Mouse (Mus musculus) gastrocnemius, postnatal 10 days (tissue): Measurements from ENCODE around the gene Olfr153. TPM values are rescaled to one million over a fixed set of nuclear protein-coding genes. Genes with fewer than 3 reads are reported as not detected.
"Not testable (repeated sequence)": the region's sequence is repeated elsewhere in the genome, so short reads cannot be mapped to it uniquely, and the experiment has no call there.

Experiments
- DNase-seq: peaks from one replicate; pipeline ENCODE4 v3.0.0; 2021; ENCODE audit warnings: mixed read lengths
- long read RNA-seq, 2 experiments: library from polyadenylated mRNA; stranded (forward); transcript quantifications; one replicate each; pipeline ENCODE4 v2.0.0; 2021
- total RNA-seq, 2 experiments: library from RNA; stranded (reverse); gene quantifications; 2 replicates each; pipeline ENCODE4 v1.2.3; 2021

Olfr153 gene
- not detected for total RNA-seq
- long read RNA-seq, experiment 1, result 0 reads
- long read RNA-seq, experiment 2, result 0 reads

DNA sequence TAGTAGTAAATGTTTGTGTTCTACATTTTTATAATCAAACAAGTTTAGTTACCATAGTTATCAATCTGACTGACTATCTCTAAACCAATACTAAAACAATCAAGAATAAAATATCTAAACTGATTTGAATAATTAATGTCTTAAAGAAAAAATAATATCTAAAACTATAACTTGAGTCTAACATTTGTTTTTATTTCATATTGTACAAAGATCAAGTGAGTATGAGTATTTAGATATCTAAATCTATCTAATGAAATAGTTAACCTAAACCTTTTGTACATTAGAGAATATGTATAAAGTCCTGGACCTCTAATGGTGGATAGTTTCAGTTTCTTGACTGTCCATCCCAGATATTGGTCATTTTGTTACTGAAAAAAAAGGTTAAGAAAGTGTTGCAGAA lies at the start of gene Olfr153:
Gene Olfr153, plus strand, starts transcription at position 301 of the 400 bp plus-strand sequence.
- no peak for DNase-seq

DNA sequence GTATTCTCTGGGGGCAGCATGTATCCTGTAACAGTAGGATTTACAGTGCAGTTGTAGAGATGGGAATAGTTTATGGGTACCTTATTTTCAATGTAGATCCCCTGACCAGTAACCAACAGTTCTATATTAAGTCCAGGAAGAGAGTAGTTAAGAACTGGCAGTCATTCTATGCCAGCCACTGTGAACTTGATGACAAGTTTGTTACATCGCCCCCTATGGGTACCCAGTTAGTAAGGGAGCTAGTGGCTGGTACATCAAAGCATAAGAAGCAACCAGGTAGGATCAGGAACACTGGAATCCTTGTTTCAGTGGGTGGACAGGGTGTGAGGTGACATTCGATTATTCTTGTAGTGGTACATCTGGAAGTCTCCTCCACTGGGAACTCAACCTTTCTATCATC lies 49.3 kb upstream of the Olfr153 start:
- DNase-seq, result no peak

DNA sequence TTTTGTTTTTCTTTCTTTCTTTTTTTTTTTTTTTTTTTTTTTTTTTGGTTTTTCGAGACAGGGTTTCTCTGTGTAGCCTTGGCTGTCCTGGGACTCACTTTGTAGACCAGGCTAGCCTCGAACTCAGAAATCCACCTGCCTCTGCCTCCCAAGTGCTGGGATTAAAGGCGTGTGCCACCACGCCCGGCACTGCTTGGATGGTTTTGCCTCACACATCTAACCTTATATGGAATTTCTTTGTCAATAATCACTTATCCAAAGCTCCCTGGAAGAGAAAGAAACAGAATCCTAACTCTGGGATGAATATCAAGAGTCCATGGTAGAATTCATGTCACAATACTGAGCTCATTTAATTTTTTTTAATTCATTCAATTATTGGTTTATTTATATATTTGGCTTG lies 34.6 kb upstream of the Olfr153 start, which contains the start of gene Pramel7:
Gene Pramel7, minus strand, starts transcription at position 101 of the 400 bp plus-strand sequence.
- not testable (repeated sequence) for DNase-seq

DNA sequence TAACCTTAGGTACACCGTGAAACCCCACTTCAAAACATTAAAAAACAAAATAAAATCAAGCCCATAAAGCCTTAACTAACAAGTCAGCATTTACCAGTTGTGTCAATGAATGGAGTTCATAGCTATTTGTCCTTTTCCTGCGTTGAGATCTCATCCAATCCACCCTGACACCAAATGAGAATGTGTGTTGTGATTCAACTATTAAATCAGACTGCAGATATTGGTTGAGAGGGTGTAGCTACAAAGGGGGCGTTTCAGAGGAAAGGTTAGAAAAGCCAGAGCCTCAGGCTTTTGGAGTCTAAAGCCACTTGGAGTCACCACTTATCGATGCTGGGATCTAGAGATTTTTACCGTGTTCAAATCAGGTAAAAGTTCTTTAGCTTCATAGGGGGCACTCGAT lies 25.3 kb upstream of the Olfr153 start, which contains the start of gene Pramel6:
Gene Pramel6, plus strand, starts transcription at position 301 of the 400 bp plus-strand sequence.
- DNase-seq, result no peak

DNA sequence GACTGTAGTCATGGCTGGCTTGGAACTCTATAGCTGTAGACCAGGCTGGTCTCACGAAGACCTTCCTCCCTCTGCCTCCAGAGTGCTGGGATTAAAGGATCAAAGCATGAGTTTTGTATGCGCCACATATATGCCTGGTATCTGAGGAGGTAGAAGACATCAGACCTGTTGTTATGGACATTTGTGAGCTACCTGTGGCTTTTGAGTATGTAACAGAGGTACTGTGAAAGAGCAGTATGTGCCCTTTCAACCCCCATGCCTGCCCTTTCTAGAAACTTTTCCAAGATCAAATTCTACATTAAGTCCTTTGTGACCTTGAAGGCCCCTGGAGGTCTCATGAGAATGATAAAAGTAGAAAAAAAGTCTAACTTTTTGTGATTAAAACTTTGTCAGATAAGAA lies 16.6 kb upstream of the Olfr153 start:
- no peak for DNase-seq

DNA sequence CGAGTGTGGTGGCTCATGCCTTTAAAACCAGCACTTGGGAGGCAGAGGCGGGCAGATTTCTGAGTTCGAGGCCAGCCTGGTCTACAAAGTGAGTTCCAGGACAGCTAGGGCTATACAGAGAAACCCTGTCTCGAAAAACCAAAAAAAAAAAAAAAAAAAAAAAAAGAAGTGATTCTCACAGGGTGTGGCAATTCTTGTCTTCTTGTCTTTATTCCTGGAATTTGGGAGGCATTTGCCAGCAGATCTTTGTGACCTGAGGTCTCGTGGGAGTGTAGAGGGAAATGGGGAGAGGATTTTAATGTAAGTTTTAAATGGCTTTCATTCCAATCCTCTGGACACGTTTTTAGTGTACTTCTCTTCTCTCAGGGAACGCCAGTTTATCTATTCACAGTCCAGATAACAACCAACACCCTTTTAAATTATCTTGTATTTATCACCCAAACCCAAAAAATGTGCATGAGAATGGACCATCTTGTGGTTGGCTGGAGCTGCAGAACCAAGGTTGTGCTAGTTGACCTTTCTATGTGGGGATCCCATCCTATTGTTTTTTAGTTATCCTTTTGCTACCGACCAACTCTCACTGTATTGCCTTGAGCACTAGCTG lies 16.0 kb upstream of the Olfr153 start:
- no peak for DNase-seq

DNA sequence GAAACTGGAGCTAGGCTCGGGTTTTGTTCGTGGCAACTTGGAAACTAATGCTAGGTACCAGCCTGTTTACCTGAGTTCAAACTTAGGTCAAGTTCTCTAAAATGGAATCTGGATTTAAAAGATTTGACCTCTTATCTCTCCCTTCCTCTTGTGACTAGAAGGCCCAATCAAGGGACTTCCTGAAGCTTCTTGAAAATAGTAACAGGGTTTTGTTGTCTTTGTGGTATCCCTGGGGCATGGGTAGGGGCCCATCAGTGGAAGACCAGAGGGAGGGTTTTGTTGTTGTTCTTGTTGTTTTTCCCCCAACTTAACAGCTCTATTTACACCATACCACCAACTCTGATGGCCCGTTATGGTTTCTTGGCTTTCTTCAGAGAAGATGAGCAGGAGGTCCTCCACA lies 15.0 kb upstream of the Olfr153 start:
- DNase-seq, result no peak

DNA sequence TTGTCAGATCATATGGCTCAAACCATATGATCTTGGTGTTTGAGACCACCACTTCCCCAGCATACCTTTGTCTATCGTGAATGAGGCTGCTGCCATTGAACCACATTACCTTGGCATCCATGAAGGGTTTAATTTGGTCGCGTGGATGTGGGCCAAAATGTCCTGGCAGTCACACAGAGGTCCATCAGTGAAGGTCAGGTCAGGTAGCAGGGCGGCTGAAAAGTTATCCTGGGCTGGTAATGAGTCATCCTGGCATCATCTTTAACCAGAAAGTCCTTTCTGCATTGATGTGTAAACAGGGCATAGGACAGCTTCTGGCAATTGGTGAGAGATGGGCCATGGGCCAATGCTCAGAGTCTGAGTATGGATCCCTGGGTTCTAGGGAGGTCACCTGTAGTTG lies 10.9 kb upstream of the Olfr153 start:
- DNase-seq, result no peak

DNA sequence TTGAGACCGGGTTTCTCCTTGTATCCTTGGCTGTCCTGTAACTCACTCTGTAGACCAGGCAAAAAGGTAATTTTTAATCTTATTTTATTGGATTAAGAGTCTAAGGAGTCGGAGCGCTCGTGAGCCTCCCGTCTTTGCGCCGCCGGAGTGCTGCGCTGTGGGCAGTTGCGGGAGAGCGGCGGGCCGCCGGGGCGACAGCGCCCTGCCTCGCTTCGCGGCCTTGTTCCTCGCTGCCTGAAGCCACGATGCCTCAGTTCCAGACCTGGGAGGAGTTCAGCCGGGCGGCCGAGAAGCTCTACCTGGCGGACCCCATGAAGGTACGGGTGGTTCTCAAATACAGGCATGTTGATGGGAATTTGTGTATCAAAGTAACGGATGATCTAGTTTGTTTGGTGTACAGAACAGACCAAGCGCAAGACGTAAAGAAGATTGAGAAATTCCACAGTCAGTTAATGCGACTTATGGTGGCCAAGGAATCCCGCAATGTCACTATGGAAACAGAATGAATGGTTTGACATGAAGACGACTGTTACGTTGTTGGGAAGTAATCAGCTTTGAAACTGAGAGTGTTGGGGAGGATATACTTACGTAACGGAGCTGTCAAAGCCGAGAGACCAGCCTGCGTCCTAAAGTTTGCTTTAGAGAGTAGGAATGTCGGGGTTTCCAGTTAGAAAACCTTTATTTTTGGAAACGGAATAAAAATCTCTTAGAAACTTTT lies 5.5 kb upstream of the Olfr153 start:
- not testable (repeated sequence) for DNase-seq

DNA sequence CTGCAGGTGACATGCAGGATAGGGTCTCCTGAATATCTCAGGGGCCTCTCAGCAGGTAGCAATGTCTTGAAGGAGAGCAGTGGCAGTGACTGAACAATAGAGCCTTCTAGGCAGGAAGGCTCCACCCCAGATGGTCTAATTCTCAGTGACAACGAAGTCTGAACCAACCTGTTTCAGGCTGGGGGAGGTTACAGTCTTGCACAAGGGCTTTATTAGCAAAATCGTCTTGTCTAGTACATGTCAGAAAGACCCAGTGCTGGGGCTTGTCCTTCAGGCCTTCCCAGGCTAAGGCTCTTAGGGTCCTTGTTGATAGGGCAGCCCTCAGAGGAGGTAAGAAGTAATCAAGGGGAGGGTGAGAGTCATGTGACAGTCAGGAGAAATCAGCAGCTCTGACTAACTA lies 3.2 kb downstream of the Olfr153 start:
- no peak for DNase-seq

DNA sequence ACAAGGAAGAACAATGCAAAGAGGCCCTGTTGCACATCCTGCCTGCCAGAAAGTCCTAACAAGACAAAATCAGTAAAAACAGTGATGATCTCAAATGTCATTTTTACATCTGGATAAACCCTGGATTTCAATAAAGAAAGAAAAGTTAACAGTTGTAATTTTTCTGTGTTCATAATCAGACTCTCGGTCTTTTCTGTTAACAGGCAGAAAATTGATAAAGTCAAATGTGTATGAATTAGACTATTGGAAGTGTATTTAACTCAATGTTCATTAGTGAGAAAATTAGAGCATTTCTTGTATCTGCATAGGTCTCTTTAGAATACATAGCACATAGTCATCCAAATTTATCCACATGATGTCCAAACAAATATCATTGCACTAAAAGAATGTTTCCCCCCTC lies 13.8 kb downstream of the Olfr153 start, which contains the start of gene Olfr1128:
Gene Olfr1128, minus strand, starts transcription at position 101 of the 400 bp plus-strand sequence.
- no peak for DNase-seq

DNA sequence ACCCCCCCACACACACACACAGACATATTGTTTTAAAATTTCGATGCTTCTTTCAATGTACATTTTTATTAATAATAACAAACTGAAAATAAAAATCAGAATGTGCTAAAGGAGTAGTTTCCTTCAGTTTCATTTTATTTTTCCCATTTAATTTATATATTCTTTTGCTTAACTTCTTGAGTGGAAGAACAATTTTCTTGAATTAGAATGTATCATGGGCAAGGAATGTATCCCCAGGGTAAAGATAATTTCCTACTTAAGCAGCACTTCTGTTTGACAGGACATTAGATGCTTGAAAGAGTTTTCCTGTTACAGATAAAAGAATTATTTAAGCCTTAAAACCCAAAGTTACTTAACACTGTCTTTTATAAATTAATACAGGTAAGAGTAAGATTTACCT lies 42.0 kb downstream of the Olfr153 start, which contains the start of gene Olfr1129:
Gene Olfr1129, plus strand, starts transcription at position 301 of the 400 bp plus-strand sequence.
- not testable (repeated sequence) for DNase-seq

Other genes with a start within 250 kb of the Olfr153 start
- gene Olfr1118, start 224.2 kb upstream of the Olfr153 start, total RNA-seq, result not detected
- not detected for gene Olfr1120, start 177.0 kb upstream of the Olfr153 start, total RNA-seq
- not detected for gene Olfr1121, start 161.9 kb upstream of the Olfr153 start, total RNA-seq
- gene Olfr1122, start 145.9 kb upstream of the Olfr153 start, total RNA-seq, result not detected
- not detected for gene Olfr1123, start 115.2 kb upstream of the Olfr153 start, total RNA-seq
- gene Olfr1124, start 101.5 kb upstream of the Olfr153 start, total RNA-seq, result not detected
- gene Olfr1126, start 77.8 kb upstream of the Olfr153 start, total RNA-seq, result not detected
- gene Pramel7, start 34.7 kb upstream of the Olfr153 start, total RNA-seq, result not detected
- gene Pramel6, start 25.2 kb upstream of the Olfr153 start, total RNA-seq, result not detected
- not detected for gene Olfr1128, start 13.7 kb downstream of the Olfr153 start, total RNA-seq
- not detected for gene Olfr1129, start 42.1 kb downstream of the Olfr153 start, total RNA-seq
- not detected for gene Olfr1130, start 74.4 kb downstream of the Olfr153 start, total RNA-seq
- not detected for gene Olfr1131, start 95.3 kb downstream of the Olfr153 start, total RNA-seq
- not detected for gene Olfr1132, start 105.7 kb downstream of the Olfr153 start, total RNA-seq
- not detected for gene Olfr1133, start 115.6 kb downstream of the Olfr153 start, total RNA-seq
- gene Olfr1134, start 126.7 kb downstream of the Olfr153 start, total RNA-seq, result not detected
- not detected for gene Olfr1135, start 141.9 kb downstream of the Olfr153 start, total RNA-seq
- not detected for gene Olfr1136, start 162.2 kb downstream of the Olfr153 start, total RNA-seq
- gene Olfr1137, start 181.4 kb downstream of the Olfr153 start, total RNA-seq, result not detected
- not detected for gene Olfr1138, start 208.2 kb downstream of the Olfr153 start, total RNA-seq
- gene Olfr1140, start 212.0 kb downstream of the Olfr153 start, total RNA-seq, result not detected
- gene Olfr1141, start 222.2 kb downstream of the Olfr153 start, total RNA-seq, result not detected
- gene Olfr152, start 247.7 kb downstream of the Olfr153 start, total RNA-seq, result not detected